Mouse (Mus musculus) erythroblast, embryonic 14.5 days (primary cell): ENCODE measurements around the gene Usp32. TPM values are rescaled to one million over a fixed set of nuclear protein-coding genes. Genes with fewer than 3 reads are reported as not detected.

Experiments
- H3K27me3 ChIP-seq: 2 replicates; pipeline ENCODE4 v1.6.1; 2012; ENCODE audit warnings: inconsistent platforms; ENCODE audit not compliant: control insufficient read depth
- H3K36me3 ChIP-seq: 2 replicates; pipeline ENCODE4 v1.6.1; 2012; ENCODE audit warnings: mild to moderate bottlenecking, inconsistent platforms; ENCODE audit not compliant: control insufficient read depth
- H3K4me1 ChIP-seq: 2 replicates; pipeline ENCODE4 v1.6.1; 2012; ENCODE audit warnings: inconsistent platforms; ENCODE audit not compliant: control insufficient read depth
- H3K4me3 ChIP-seq: replicated peaks from 2 replicates; pipeline ENCODE3; 2012; ENCODE audit warnings: moderate library complexity, mild to moderate bottlenecking, inconsistent platforms
- H3K9me3 ChIP-seq: 2 replicates; pipeline ENCODE4 v1.6.1; 2012; ENCODE audit warnings: low read length, inconsistent platforms, mixed read lengths; ENCODE audit not compliant: control insufficient read depth
- GATA1 ChIP-seq: IDR thresholded peaks from 2 replicates; pipeline ENCODE4 v1.6.1; 2012; ENCODE audit warnings: low read length, inconsistent platforms, mixed read lengths
- TAL1 ChIP-seq: IDR thresholded peaks from 3 replicates; pipeline ENCODE4 v1.6.1; 2012; ENCODE audit warnings: low read length, inconsistent platforms, mixed read lengths
- polyA plus RNA-seq: library from polyadenylated mRNA; stranded (reverse); fragments of >175 nt; gene quantifications from 2 replicates; pipeline ENCODE4 v1.2.3, GENCODE M21; 2012

Usp32 gene
- polyA plus RNA-seq, 1 experiment: 5.8 TPM

DNA sequence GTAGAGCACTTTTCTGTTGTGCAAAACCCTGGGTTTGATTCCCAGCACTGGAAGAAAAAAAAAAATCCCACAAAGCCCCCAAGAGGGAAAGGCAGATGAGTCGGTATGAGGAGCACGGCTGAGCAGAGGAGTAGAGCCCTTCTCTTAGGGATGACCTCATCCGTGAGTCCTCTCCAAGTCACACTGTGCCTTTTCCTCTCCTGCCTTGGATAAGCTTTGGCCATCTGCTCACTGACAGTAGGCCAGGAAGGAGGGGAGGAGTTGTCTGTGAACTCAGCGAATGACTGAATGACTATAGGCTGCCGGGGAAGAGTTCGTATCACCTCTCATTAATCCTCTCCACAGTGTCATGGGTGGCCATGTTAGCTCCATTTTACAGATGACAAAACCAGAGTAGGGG is 179.2 kb downstream of the Usp32 start:
- H3K36me3 ChIP-seq: no peaks in the 10 kb centered on the region
- TF ChIP-seq TAL1: no peak
- TF ChIP-seq GATA1: no peak
- H3K4me1 ChIP-seq: peaks cover 5% of the 10 kb centered on the region
- peaks cover 5% of the 10 kb centered on the region; the same call in 1 of the 2 replicates for H3K9me3 ChIP-seq
- peaks cover 55% of the 10 kb centered on the region for H3K27me3 ChIP-seq
- H3K4me3 ChIP-seq: no peak overlapping the region

GRCm38 (mm10) chr11:84960291-84960690 is 179.7 kb downstream of the Usp32 start:
- H3K4me1 ChIP-seq: peaks cover 5% of the 10 kb centered on the region
- H3K36me3 ChIP-seq: no peaks in the 10 kb centered on the region
- TF ChIP-seq GATA1 (no peak), TAL1 (no peak)
- peaks cover 58% of the 10 kb centered on the region for H3K27me3 ChIP-seq
- H3K4me3 ChIP-seq: no peak overlapping the region
- peaks cover 5% of the 10 kb centered on the region; the same call in 1 of the 2 replicates for H3K9me3 ChIP-seq

- H3K4me3 ChIP-seq: no peak overlapping the region
- TF ChIP-seq TAL1: no peak
- TF ChIP-seq GATA1: no peak
- H3K9me3 ChIP-seq: peaks cover 5% of the 10 kb centered on the region; the same call in 1 of the 2 replicates
- H3K4me1 ChIP-seq: peaks cover 2% of the 10 kb centered on the region
- H3K27me3 ChIP-seq: peaks cover 61% of the 10 kb centered on the region
- no peaks in the 10 kb centered on the region for H3K36me3 ChIP-seq
Observed at GRCm38 (mm10) chr11:84959701-84960181, 180.2 kb downstream of the Usp32 start.

DNA sequence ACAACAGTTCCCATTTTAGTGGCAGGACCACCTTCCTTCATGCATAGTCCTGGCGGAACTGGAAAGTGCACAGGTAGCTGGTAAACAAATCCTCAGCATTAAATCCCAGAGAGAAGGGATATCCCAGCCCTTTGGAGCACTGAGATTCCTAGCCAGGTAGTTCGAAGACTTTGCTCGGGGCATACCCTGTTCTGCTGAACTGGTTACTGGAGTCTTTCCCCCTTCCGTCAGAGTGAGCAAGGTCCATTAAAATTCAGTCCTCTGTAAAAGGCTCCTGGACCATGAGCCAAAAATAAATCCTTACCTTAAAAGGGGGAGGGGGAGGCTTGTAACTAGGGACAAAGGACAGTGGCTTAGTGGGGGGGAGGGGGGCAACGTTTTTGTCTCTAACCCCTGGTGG is 180.8 kb downstream of the Usp32 start:
- TF ChIP-seq GATA1: no peak
- TF ChIP-seq TAL1: no peak
- peaks cover 61% of the 10 kb centered on the region for H3K27me3 ChIP-seq

DNA sequence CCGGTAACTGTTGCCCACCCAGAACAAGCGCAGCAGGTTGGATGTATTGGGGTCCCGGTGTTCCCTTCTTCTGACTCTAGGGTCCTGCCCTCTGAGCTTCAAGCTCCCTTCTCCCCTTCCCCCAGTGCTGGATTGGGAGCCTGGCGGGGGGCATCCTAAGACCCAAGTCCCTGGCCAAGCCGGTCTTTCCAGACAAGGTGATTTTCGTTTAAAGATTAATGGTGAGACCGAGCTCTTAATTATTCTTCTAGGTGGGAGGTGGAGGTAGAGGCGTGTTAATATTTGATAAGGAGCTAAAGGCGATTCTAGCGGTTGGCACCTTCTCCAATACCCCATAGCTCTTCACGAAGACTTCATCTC is 181.7 kb downstream of the Usp32 start:
- peaks cover 61% of the 10 kb centered on the region for H3K27me3 ChIP-seq
- H3K4me1 ChIP-seq: no peaks in the 10 kb centered on the region; the same call in 1 of the 2 replicates
- H3K36me3 ChIP-seq: no peaks in the 10 kb centered on the region
- TF ChIP-seq GATA1 (no peak), TAL1 (no peak)
- H3K9me3 ChIP-seq: peaks cover 5% of the 10 kb centered on the region; the same call in 1 of the 2 replicates
- no peak overlapping the region for H3K4me3 ChIP-seq

More for the DNA sequence above, 180.8 kb downstream of the Usp32 start:
- no peaks in the 10 kb centered on the region for H3K36me3 ChIP-seq
- H3K4me1 ChIP-seq: no peaks in the 10 kb centered on the region; the same call in 1 of the 2 replicates
- H3K4me3 ChIP-seq: no peak overlapping the region
- H3K9me3 ChIP-seq: peaks cover 5% of the 10 kb centered on the region; the same call in 1 of the 2 replicates

DNA sequence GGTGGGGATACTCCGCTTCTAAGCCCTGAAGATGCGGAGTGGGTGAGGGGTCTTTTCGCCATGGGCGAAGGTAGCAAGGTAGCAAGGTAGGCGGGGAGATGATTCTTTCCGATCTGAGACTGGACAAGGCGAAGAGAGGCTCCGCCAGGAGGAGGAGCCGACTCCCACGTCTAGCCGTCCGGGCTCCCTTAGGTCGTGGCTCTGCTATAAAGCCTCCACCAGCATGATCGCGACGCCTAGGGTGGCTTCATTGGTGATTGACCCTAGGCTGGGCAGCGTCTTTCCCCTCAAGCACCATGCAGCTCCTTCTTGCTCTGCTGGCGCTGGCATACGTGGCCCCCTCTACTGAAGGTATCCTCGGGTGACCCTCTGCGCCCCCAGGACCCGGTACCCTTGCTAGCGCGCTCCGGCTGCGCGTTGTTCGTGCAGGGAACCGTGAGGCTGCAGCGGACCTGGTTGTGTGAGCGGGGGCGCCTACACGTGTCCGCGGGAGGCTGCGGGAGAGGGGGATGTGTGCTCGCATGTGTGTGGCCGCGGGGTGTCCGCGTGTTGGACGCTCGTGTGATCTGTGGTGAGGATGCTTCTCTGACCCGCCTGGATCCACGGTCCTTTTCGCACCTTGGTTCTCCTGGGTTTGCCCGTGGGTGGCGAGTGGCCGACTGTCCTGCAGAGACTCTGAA is 182.2 kb downstream of the Usp32 start, which contains the start of gene Car4:
Gene Car4, plus strand, starts transcription at position 196 of the 680 bp plus-strand sequence.
- no peak within 1 kb of the TSS for H3K4me3 ChIP-seq
- H3K36me3 ChIP-seq: no peaks in the 10 kb centered on the region
- no peaks in the 10 kb centered on the region; the same call in 1 of the 2 replicates for H3K4me1 ChIP-seq
- TF ChIP-seq GATA1 (no peak), TAL1 (no peak)
- peaks cover 5% of the 10 kb centered on the region; the same call in 1 of the 2 replicates for H3K9me3 ChIP-seq
- peaks cover 61% of the 10 kb centered on the region for H3K27me3 ChIP-seq

DNA sequence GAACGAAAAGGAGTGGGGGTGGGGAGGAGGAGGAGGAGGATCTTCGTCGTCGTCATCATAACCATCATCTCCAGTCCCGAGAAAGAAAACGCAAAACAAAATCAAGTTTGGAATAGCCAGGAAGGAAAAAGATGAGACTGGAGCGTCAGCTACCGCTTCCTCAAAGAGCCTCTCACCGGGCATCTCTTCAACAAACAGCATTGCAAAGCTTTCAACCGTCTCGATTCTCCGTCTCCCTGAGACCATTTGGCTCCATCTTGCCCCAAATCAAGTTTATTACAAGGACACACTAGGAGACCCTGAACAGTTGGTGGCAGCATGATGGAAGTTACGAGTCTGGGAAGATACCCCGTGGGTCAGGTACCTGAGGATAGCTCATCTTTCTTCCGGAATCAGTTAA is 182.8 kb downstream of the Usp32 start:
- H3K4me3 ChIP-seq: no peak overlapping the region
- no peaks in the 10 kb centered on the region for H3K36me3 ChIP-seq
- peaks cover 61% of the 10 kb centered on the region for H3K27me3 ChIP-seq
- H3K9me3 ChIP-seq: peaks cover 5% of the 10 kb centered on the region; the same call in 1 of the 2 replicates
- TF ChIP-seq GATA1 (no peak), TAL1 (no peak)
- no peaks in the 10 kb centered on the region; the same call in 1 of the 2 replicates for H3K4me1 ChIP-seq

DNA sequence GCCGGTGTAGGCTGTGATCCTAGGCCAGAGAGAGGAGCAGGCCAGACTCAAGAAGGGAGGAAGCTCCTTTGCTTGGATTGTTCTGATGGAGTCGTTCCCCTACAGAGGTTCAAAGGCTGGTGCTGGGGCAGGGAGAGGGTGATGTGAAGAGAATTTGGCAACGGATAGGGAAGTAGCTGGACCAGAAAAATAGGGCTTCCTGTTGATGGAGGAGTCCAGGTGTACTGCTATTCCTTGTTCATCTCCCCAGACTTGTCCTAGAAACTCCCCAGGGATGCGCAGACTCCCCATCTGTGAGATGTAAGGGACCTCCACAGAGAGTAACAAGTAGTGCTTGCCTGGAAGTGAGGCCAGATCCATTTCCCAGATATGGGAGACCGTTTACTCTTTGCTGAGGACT is 183.6 kb downstream of the Usp32 start:
- Histone ChIP-seq H3K4me1 (no peaks in the 10 kb centered on the region; the same call in 1 of the 2 replicates), H3K36me3 (no peaks in the 10 kb centered on the region), H3K9me3 (peaks cover 5% of the 10 kb centered on the region; the same call in 1 of the 2 replicates), H3K4me3 (no peak overlapping the region), H3K27me3 (peaks cover 59% of the 10 kb centered on the region)
- TF ChIP-seq TAL1: no peak
- TF ChIP-seq GATA1: no peak

GRCm38 (mm10) chr11:84952611-84953010 is 187.3 kb downstream of the Usp32 start:
- Histone ChIP-seq H3K4me1 (no peaks in the 10 kb centered on the region; the same call in 1 of the 2 replicates), H3K27me3 (peaks cover 25% of the 10 kb centered on the region), H3K36me3 (no peaks in the 10 kb centered on the region), H3K4me3 (no peak overlapping the region), H3K9me3 (peaks cover 1% of the 10 kb centered on the region; the same call in 1 of the 2 replicates)
- TF ChIP-seq GATA1 (no peak), TAL1 (no peak)
